In genomic region chr13:29957731-29958254, GRCm38 (mm10) we compare ENCODE assay signal across 9 mouse cellular contexts. TPM values are rescaled to one million over a fixed set of nuclear protein-coding genes. Genes with fewer than 3 reads are reported as not detected.
DNase-seq lines count a peak whose midpoint lies in the region; ATAC-seq lines count a peak whose summit lies in the region.
"Had no signal": no experiment of that assay in that cellular context is flagged by ENCODE, and none has a peak within 500 bp of the region (broad histone marks: within the 10 kb centered on the region; RNA-seq: fewer than 3 reads in every experiment).

No protein-coding gene starts in this region.

- no peak; the same call in 1 of the 2 replicates for ATAC-seq in heart, embryonic 16.5 days (replicated peaks; ENCODE audit: extremely low read depth, insufficient read depth, low FRiP score)
- peak; percentile 57 for ATAC-seq in liver, embryonic 11.5 days (replicated peaks; ENCODE audit: low FRiP score)

- H3K4me2 ChIP-seq in heart, embryonic 16.5 days (ENCODE audit: low read depth, low read length) = no peak overlapping the region
- no peak overlapping the region for H3K4me2 ChIP-seq in liver, embryonic 11.5 days

- intact Hi-C loops in left cerebral cortex, postnatal 36 days (cut with DNase I) = no loop called here

- peaks cover 5% of the 10 kb centered on the region; the same call in 1 of the 2 replicates for H3K9me3 ChIP-seq in heart, embryonic 16.5 days (replicated peaks; ENCODE audit: control insufficient read depth, low read length)
- H3K9me3 ChIP-seq in liver, embryonic 11.5 days (ENCODE audit: control insufficient read depth, low read length) = peaks cover 3% of the 10 kb centered on the region; the same call in 1 of the 2 replicates

- H3K4me3 ChIP-seq in brown adipose tissue, adult 24 weeks (ENCODE audit: insufficient read depth, low read depth, low read length) = no peak overlapping the region
- no peak overlapping the region for H3K4me3 ChIP-seq in heart, embryonic 16.5 days (ENCODE audit: low read length)
- H3K4me3 ChIP-seq in liver, embryonic 11.5 days (ENCODE audit: low read depth, low read length) = no peak overlapping the region
- H3K4me3 ChIP-seq: forebrain, embryonic 10.5 days had no signal

- H3K27me3 ChIP-seq in heart, embryonic 16.5 days (ENCODE audit: control insufficient read depth, insufficient read depth, low read length) = no peaks in the 10 kb centered on the region
- H3K27me3 ChIP-seq in liver, embryonic 11.5 days (replicated peaks; ENCODE audit: control insufficient read depth, insufficient read depth, low read length) = no peaks in the 10 kb centered on the region

- H3K27ac ChIP-seq in brown adipose tissue, adult 24 weeks (replicated peaks; ENCODE audit: low read depth, low read length) = peak overlapping the region; percentile 71
- H3K27ac ChIP-seq in heart, embryonic 16.5 days (ENCODE audit: low read length) = 0 out of 2 replicates have a peak overlapping the region, but pooled peaks have one; percentile 30
- H3K27ac ChIP-seq in liver, embryonic 11.5 days (ENCODE audit: low read depth, low read length) = no peak overlapping the region
- H3K27ac ChIP-seq: forebrain, embryonic 10.5 days had no signal

- peak; percentile 8 for DNase-seq in cerebellum, adult 11-12 months
- DNase-seq in cerebellum, adult 18-20 months = no peak
- no peak for DNase-seq in liver, embryonic 11.5 days (ENCODE audit: low spot score)
- no peak for DNase-seq in right cerebral cortex, postnatal 4 days
- DNase-seq in cerebellum, postnatal 25 days = no peak
- DNase-seq in left cerebral cortex, postnatal 36 days (ENCODE audit: low spot score in 2 of 2) = no peak

- WGBS in heart, embryonic 16.5 days = 66% methylated on average over 9 of the region's 9 CpGs
- 74% methylated on average over 9 of the region's 9 CpGs for WGBS in liver, embryonic 11.5 days

- peaks cover 13% of the 10 kb centered on the region; the same call in 1 of the 2 replicates for H3K4me1 ChIP-seq in brown adipose tissue, adult 24 weeks (ENCODE audit: control insufficient read depth, insufficient read depth, insufficient read length, low read length)
- peaks cover 6% of the 10 kb centered on the region; the same call in 1 of the 2 replicates for H3K4me1 ChIP-seq in heart, embryonic 16.5 days (ENCODE audit: control insufficient read depth, insufficient read depth, low read length)
- H3K4me1 ChIP-seq in liver, embryonic 11.5 days (replicated peaks; ENCODE audit: control insufficient read depth, insufficient read depth, low read length) = 0 out of 2 replicates have a peak, but pooled peaks cover 7% of the 10 kb centered on the region

- peaks cover 5% of the 10 kb centered on the region for H3K36me3 ChIP-seq in heart, embryonic 16.5 days (ENCODE audit: control insufficient read depth, insufficient read depth)
- peaks cover 10% of the 10 kb centered on the region; the same call in 1 of the 2 replicates for H3K36me3 ChIP-seq in liver, embryonic 11.5 days (ENCODE audit: control insufficient read depth, insufficient read depth, low read length)

- H3K9ac ChIP-seq in heart, embryonic 16.5 days (ENCODE audit: low read length) = no peak overlapping the region
- no peak overlapping the region for H3K9ac ChIP-seq in liver, embryonic 11.5 days (ENCODE audit: low read depth, low read length)

RNA-seq across cellular contexts. Expression of gene E2f3, which starts 28.1 kb away (rescaled TPM):
- 2.2 and 4.2 TPM in 2 replicates for polyA plus RNA-seq in brown adipose tissue, adult 24 weeks (2012; ENCODE audit: insufficient read depth, insufficient read length, missing spikeins)
- polyA plus RNA-seq in heart, embryonic 16.5 days (2015; fragmentation: Nextera tagmentation; extraction: Ambion mirVana) = 7.1 and 8.0 TPM in 2 replicates
- 13.5 and 13.7 TPM in 2 replicates for polyA plus RNA-seq in liver, embryonic 11.5 days (2014; fragmentation: Nextera tagmentation; extraction: Ambion mirVana)
- total RNA-seq in left cerebral cortex, postnatal 36 days (2021) = 10 to 100 TPM; 18.7 to 18.8 TPM
